Mouse (Mus musculus): ENCODE results near the gene Sv2b. TPM values are rescaled to one million over a fixed set of nuclear protein-coding genes. Genes with fewer than 3 reads are reported as not detected.
"Not testable (repeated sequence)": the region's sequence is repeated elsewhere in the genome, so short reads cannot be mapped to it uniquely, and the experiment has no call there.

The Sv2b gene
- polyA plus RNA-seq, 1 experiment from 2014 or later: 4.2 TPM

GRCm38 (mm10) chr7:75216180-75216579 lies 92.9 kb downstream of the Sv2b start:
- no peak overlapping the region for H3K9ac ChIP-seq (ENCODE audit: low read length)
- H3K36me3 ChIP-seq (ENCODE audit: control insufficient read depth, insufficient read depth, low read length): no peaks in the 10 kb centered on the region
- no peak overlapping the region for H3K4me2 ChIP-seq (ENCODE audit: low read depth)
- no peaks in the 10 kb centered on the region for H3K27me3 ChIP-seq (ENCODE audit: control insufficient read depth, insufficient read depth, low read length)
- WGBS: 92% methylated on average over 7 of the region's 7 CpGs
- no peak for DNase-seq (ENCODE audit: low spot score)
- no peak overlapping the region for H3K27ac ChIP-seq (ENCODE audit: low read depth, low read length)
- no peak for ATAC-seq (ENCODE audit: insufficient read depth, low FRiP score, low TSS enrichment)
- H3K4me3 ChIP-seq (ENCODE audit: low read depth, low read length): no peak overlapping the region
- H3K4me1 ChIP-seq (ENCODE audit: control insufficient read depth, insufficient read depth, low read length): no peaks in the 10 kb centered on the region
- no peaks in the 10 kb centered on the region for H3K9me3 ChIP-seq (ENCODE audit: control insufficient read depth, low read length)

GRCm38 (mm10) chr7:75209221-75209641 lies 99.8 kb downstream of the Sv2b start:
- H3K4me1 ChIP-seq (ENCODE audit: control insufficient read depth, insufficient read depth, low read length): no peaks in the 10 kb centered on the region
- WGBS: 58% methylated on average over 4 of the region's 4 CpGs
- no peak overlapping the region for H3K4me2 ChIP-seq (ENCODE audit: low read depth)
- ATAC-seq (ENCODE audit: insufficient read depth, low FRiP score, low TSS enrichment) (no peak), DNase-seq (ENCODE audit: low spot score) (peak; percentile 13)
- H3K4me3 ChIP-seq (ENCODE audit: low read depth, low read length): no peak overlapping the region
- no peaks in the 10 kb centered on the region for H3K9me3 ChIP-seq (ENCODE audit: control insufficient read depth, low read length)
- no peak overlapping the region for H3K27ac ChIP-seq (ENCODE audit: low read depth, low read length)
- H3K27me3 ChIP-seq (ENCODE audit: control insufficient read depth, insufficient read depth, low read length): no peaks in the 10 kb centered on the region
- no peaks in the 10 kb centered on the region for H3K36me3 ChIP-seq (ENCODE audit: control insufficient read depth, insufficient read depth, low read length)
- H3K9ac ChIP-seq (ENCODE audit: low read length): no peak overlapping the region

DNA sequence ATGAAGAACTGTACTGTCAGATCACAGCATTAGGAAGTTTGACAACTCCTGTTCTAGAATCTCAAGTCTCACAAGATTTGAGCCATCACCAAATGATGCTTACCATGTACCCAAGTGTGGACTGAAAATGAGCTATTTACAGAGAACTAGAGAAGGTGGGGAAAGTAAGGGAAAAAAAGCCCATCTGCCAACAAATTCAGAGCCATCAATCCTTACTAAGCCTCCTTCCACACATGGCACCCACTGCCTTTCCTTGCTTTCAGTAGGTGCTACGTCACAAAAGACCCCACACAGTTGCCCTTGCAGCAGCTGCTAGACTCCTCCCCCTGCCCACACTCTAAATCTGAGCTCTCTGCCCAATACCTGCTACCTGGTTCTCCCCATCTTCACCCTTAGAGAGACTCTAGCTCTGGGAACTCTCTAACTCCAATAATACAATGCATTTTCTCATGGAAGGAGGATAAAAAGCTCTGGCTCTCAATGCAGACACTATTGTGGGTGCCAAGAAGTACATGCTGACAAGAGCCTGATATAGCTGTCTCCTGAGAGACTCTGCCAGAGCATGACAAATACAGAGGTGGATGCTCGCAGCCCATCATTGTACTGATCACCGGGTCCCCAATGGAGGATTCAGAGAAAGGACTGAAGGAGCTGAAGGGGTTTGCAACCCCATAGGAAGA lies 101.0 kb downstream of the Sv2b start:
- no peaks in the 10 kb centered on the region for H3K27me3 ChIP-seq (ENCODE audit: control insufficient read depth, insufficient read depth, low read length)
- no peak overlapping the region for H3K4me2 ChIP-seq (ENCODE audit: low read depth)
- H3K27ac ChIP-seq (ENCODE audit: low read depth, low read length): no peak overlapping the region
- no peak for ATAC-seq (ENCODE audit: insufficient read depth, low FRiP score, low TSS enrichment)
- no peak overlapping the region for H3K4me3 ChIP-seq (ENCODE audit: low read depth, low read length)
- no peak for DNase-seq (ENCODE audit: low spot score)
- H3K4me1 ChIP-seq (ENCODE audit: control insufficient read depth, insufficient read depth, low read length): no peaks in the 10 kb centered on the region
- no peaks in the 10 kb centered on the region for H3K9me3 ChIP-seq (ENCODE audit: control insufficient read depth, low read length)
- H3K36me3 ChIP-seq (ENCODE audit: control insufficient read depth, insufficient read depth, low read length): no peaks in the 10 kb centered on the region
- H3K9ac ChIP-seq (ENCODE audit: low read length): no peak overlapping the region
- WGBS: 69% methylated on average over 3 of the region's 3 CpGs

DNA sequence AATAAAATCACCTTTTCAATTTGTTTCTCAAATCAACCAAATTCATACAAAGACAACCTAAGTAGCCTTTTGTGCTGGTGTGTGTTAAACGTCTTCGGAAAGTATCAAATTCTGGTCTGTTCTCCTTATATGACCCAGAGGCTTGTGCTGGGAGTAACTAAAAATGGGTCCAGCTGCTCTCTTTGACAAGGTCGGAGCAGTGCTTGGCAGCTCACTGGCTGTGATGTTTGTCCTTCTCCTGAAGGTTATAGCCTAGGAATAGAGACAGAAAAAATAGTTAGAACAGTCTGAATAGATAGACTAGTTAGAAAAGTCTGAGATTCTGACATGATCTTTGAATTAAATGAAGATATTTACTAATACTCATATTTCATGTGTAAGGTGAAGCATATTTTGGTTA lies 102.4 kb downstream of the Sv2b start:
- Histone ChIP-seq H3K36me3 (ENCODE audit: control insufficient read depth, insufficient read depth, low read length) (no peaks in the 10 kb centered on the region), H3K27me3 (ENCODE audit: control insufficient read depth, insufficient read depth, low read length) (no peaks in the 10 kb centered on the region), H3K4me1 (ENCODE audit: control insufficient read depth, insufficient read depth, low read length) (no peaks in the 10 kb centered on the region), H3K9me3 (ENCODE audit: control insufficient read depth, low read length) (no peaks in the 10 kb centered on the region), H3K27ac (ENCODE audit: low read depth, low read length) (no peak overlapping the region), H3K9ac (ENCODE audit: low read length) (no peak overlapping the region), H3K4me3 (ENCODE audit: low read depth, low read length) (no peak overlapping the region), H3K4me2 (ENCODE audit: low read depth) (no peak overlapping the region)
- 90% methylated on average over 3 of the region's 3 CpGs for WGBS
- no peak for ATAC-seq (ENCODE audit: insufficient read depth, low FRiP score, low TSS enrichment)
- DNase-seq (ENCODE audit: low spot score): no peak

- no peaks in the 10 kb centered on the region for H3K36me3 ChIP-seq (ENCODE audit: control insufficient read depth, insufficient read depth, low read length)
- no peak overlapping the region for H3K9ac ChIP-seq (ENCODE audit: low read length)
- H3K27ac ChIP-seq (ENCODE audit: low read depth, low read length): no peak overlapping the region
- ATAC-seq (ENCODE audit: insufficient read depth, low FRiP score, low TSS enrichment) (no peak), DNase-seq (ENCODE audit: low spot score) (no peak)
- 70% methylated on average over 3 of the region's 3 CpGs for WGBS
- no peaks in the 10 kb centered on the region for H3K27me3 ChIP-seq (ENCODE audit: control insufficient read depth, insufficient read depth, low read length)
- no peak overlapping the region for H3K4me2 ChIP-seq (ENCODE audit: low read depth)
- H3K9me3 ChIP-seq (ENCODE audit: control insufficient read depth, low read length): no peaks in the 10 kb centered on the region
- H3K4me1 ChIP-seq (ENCODE audit: control insufficient read depth, insufficient read depth, low read length): no peaks in the 10 kb centered on the region
- H3K4me3 ChIP-seq (ENCODE audit: low read depth, low read length): no peak overlapping the region
These were observed 103.7 kb downstream of the Sv2b start for GRCm38 (mm10) chr7:75205386-75205785.

DNA sequence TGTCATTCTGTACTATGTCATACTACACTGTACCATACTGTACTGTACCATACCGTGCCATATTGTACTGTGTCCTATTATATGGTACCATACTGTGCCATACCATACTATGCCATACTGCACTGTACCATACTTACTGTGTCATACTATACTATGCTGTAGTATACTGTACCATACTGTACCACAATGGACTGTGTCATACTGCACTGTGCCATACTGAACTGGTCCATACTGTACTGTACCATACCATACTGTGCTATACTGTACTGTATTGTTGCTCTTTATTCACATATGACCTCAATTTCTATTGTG lies 114.2 kb downstream of the Sv2b start:
- not testable (repeated sequence) for H3K4me2 ChIP-seq (ENCODE audit: low read depth); ATAC-seq (ENCODE audit: insufficient read depth, low FRiP score, low TSS enrichment); H3K4me1 ChIP-seq (ENCODE audit: control insufficient read depth, insufficient read depth, low read length); H3K27ac ChIP-seq (ENCODE audit: low read depth, low read length); H3K4me3 ChIP-seq (ENCODE audit: low read depth, low read length); H3K27me3 ChIP-seq (ENCODE audit: control insufficient read depth, insufficient read depth, low read length); H3K9ac ChIP-seq (ENCODE audit: low read length); DNase-seq (ENCODE audit: low spot score); H3K36me3 ChIP-seq (ENCODE audit: control insufficient read depth, insufficient read depth, low read length); H3K9me3 ChIP-seq (ENCODE audit: control insufficient read depth, low read length)
- WGBS: 93% methylated on average over 1 of the region's 1 CpGs

DNA sequence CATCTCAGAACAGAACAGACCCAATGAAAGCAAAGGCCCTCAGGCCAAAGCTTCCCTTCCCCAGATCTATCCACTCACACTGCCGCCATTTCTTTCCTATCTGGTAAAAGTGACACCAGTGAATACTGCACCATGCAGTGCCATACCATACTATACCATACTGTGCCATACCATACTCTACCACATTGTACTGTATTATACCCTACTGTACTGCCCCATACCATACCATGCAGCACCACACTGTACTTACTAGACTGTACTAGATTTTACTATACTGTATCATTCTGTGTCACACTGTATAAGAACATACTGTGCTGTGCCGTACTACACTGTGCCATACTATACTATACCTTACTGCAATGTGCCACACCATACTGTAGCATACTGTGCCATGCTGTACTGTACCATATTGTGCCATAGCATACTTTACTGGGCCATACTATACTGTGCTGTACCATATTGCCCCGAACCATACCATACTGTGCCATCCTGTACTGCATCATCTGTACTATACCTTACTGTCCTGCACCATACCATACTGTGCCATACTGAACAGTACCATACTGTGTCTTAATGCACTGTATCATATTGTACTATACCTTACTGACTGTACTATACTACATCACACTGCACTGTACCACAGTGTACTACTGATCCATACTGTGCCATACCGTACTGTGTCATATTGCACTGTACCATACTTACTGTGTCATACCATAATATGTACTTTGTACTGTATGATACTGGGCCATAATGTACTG lies 114.7 kb downstream of the Sv2b start:
- no peak overlapping the region for H3K4me3 ChIP-seq (ENCODE audit: low read depth, low read length)
- H3K27ac ChIP-seq (ENCODE audit: low read depth, low read length): no peak overlapping the region
- DNase-seq (ENCODE audit: low spot score) (no peak), ATAC-seq (ENCODE audit: insufficient read depth, low FRiP score, low TSS enrichment) (no peak; the same call in 1 of the 2 replicates)
- no peak overlapping the region for H3K4me2 ChIP-seq (ENCODE audit: low read depth)
- H3K36me3 ChIP-seq (ENCODE audit: control insufficient read depth, insufficient read depth, low read length): no peaks in the 10 kb centered on the region
- H3K9me3 ChIP-seq (ENCODE audit: control insufficient read depth, low read length): no peaks in the 10 kb centered on the region
- H3K9ac ChIP-seq (ENCODE audit: low read length): no peak overlapping the region
- WGBS: 91% methylated on average over 4 of the region's 4 CpGs
- H3K27me3 ChIP-seq (ENCODE audit: control insufficient read depth, insufficient read depth, low read length): no peaks in the 10 kb centered on the region
- H3K4me1 ChIP-seq (ENCODE audit: control insufficient read depth, insufficient read depth, low read length): no peaks in the 10 kb centered on the region

GRCm38 (mm10) chr7:75190192-75190591 lies 118.9 kb downstream of the Sv2b start:
- H3K9me3 ChIP-seq (ENCODE audit: control insufficient read depth, low read length): no peaks in the 10 kb centered on the region
- no peaks in the 10 kb centered on the region for H3K27me3 ChIP-seq (ENCODE audit: control insufficient read depth, insufficient read depth, low read length)
- 87% methylated on average over 3 of the region's 3 CpGs for whole genome bisulfite sequencing
- H3K36me3 ChIP-seq (ENCODE audit: control insufficient read depth, insufficient read depth, low read length): no peaks in the 10 kb centered on the region
- DNase-seq (ENCODE audit: low spot score) (no peak), ATAC-seq (ENCODE audit: insufficient read depth, low FRiP score, low TSS enrichment) (no peak)
- H3K4me3 ChIP-seq (ENCODE audit: low read depth, low read length): no peak overlapping the region
- no peak overlapping the region for H3K9ac ChIP-seq (ENCODE audit: low read length)
- H3K27ac ChIP-seq (ENCODE audit: low read depth, low read length): no peak overlapping the region
- no peak overlapping the region for H3K4me2 ChIP-seq (ENCODE audit: low read depth)
- H3K4me1 ChIP-seq (ENCODE audit: control insufficient read depth, insufficient read depth, low read length): no peaks in the 10 kb centered on the region

DNA sequence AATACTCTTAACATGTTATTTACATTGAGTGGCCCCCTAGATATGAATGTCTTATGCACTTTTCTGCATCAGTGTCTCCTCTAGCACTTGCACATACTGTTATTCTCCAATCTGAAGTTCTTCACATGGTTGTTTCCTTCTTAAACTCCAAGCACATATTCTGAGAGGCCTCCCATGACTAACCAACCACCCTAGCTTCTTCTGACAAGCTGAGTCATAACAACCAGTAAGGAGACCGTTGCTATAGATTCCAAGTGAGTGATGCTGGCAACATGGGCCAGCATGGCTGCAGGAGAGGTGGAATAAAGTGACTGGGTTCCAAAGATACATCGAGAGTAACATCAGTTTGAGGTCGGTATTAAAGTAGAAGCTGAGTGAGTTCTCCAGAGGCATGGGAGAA lies 134.0 kb downstream of the Sv2b start:
- DNase-seq (ENCODE audit: low spot score) (no peak), ATAC-seq (ENCODE audit: insufficient read depth, low FRiP score, low TSS enrichment) (no peak)
- Histone ChIP-seq H3K36me3 (ENCODE audit: control insufficient read depth, insufficient read depth, low read length) (no peaks in the 10 kb centered on the region), H3K27me3 (ENCODE audit: control insufficient read depth, insufficient read depth, low read length) (no peaks in the 10 kb centered on the region), H3K27ac (ENCODE audit: low read depth, low read length) (no peak overlapping the region), H3K4me2 (ENCODE audit: low read depth) (no peak overlapping the region), H3K4me3 (ENCODE audit: low read depth, low read length) (no peak overlapping the region), H3K9ac (ENCODE audit: low read length) (no peak overlapping the region), H3K9me3 (ENCODE audit: control insufficient read depth, low read length) (no peaks in the 10 kb centered on the region), H3K4me1 (ENCODE audit: control insufficient read depth, insufficient read depth, low read length) (no peaks in the 10 kb centered on the region)
- WGBS: 87% methylated on average over 3 of the region's 3 CpGs
